Mouse (Mus musculus): Measurements from ENCODE around the gene Casc3. TPM values are rescaled to one million over a fixed set of nuclear protein-coding genes. Genes with fewer than 3 reads are reported as not detected.

Casc3 gene
- 10 to 100 TPM; 46.7 to 63.5 TPM for total RNA-seq (2021)

GRCm38 (mm10) chr11:98804605-98805004, at the start of gene Casc3:
Gene Casc3, plus strand, starts transcription at chr11:98804905.
- no peak for DNase-seq (ENCODE audit: low spot score in 2 of 2)

GRCm38 (mm10) chr11:98755726-98756380, 48.9 kb upstream of the Casc3 start:
- no peak for DNase-seq (ENCODE audit: low spot score in 2 of 2)
- intact Hi-C loops (cut with DNase I): no loop called here

More at GRCm38 (mm10) chr11:98804605-98805004, at the start of gene Casc3:
- intact Hi-C loops (cut with DNase I): no loop called here

- intact Hi-C loops (cut with DNase I): no loop called here
- no peak for DNase-seq (ENCODE audit: low spot score in 2 of 2)
Observed at GRCm38 (mm10) chr11:98756711-98757110, 48.0 kb upstream of the Casc3 start.

GRCm38 (mm10) chr11:98761939-98762338, 42.8 kb upstream of the Casc3 start:
- no peak for DNase-seq (ENCODE audit: low spot score in 2 of 2)
- intact Hi-C loops (cut with DNase I): loop anchor here (5.0 kb wide), 1 partner anchor 45 kb away; no protein-coding TSS in a partner anchor

GRCm38 (mm10) chr11:98762756-98763501, 41.8 kb upstream of the Casc3 start:
- peak; percentile 62 to 63 for DNase-seq (ENCODE audit: low spot score in 2 of 2)
- intact Hi-C loops (cut with DNase I): loop anchor here (5.0 kb wide), 1 partner anchor 46 kb away; no protein-coding TSS in a partner anchor

DNA sequence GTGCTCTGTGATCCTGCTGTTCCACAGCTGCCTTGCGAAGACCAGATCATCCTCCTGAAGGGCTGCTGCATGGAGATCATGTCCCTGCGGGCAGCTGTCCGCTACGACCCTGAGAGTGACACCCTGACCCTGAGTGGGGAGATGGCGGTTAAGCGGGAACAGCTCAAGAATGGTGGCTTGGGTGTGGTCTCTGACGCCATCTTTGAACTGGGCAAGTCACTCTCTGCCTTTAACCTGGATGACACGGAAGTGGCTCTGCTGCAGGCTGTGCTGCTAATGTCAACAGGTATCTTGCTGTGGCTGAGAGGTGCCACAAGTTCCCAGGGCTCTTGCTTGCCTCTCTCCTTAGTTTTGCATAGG, 41.2 kb upstream of the Casc3 start:
- no peak for DNase-seq (ENCODE audit: low spot score in 2 of 2)
- intact Hi-C loops (cut with DNase I): loop anchor here (5.0 kb wide), 1 partner anchor 46 kb away; no protein-coding TSS in a partner anchor

DNA sequence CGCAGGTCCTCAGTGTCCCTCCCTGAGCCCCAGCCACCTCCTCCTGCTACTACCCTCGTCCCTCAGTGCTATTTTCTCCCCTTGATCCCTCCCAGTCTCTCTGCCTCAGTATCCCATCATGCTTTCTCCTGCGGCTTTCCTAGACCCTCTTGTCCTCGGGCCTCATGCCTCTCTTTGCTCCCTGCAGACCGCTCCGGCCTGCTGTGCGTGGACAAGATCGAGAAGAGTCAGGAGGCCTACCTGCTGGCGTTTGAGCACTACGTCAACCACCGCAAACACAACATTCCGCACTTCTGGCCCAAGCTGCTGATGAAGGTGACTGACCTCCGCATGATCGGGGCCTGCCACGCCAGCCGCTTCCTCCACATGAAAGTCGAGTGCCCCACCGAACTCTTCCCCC, 40.6 kb upstream of the Casc3 start:
- intact Hi-C loops (cut with DNase I): loop anchor here (5.0 kb wide), 1 partner anchor 47 kb away; no protein-coding TSS in a partner anchor
- no peak for DNase-seq (ENCODE audit: low spot score in 2 of 2)

DNA sequence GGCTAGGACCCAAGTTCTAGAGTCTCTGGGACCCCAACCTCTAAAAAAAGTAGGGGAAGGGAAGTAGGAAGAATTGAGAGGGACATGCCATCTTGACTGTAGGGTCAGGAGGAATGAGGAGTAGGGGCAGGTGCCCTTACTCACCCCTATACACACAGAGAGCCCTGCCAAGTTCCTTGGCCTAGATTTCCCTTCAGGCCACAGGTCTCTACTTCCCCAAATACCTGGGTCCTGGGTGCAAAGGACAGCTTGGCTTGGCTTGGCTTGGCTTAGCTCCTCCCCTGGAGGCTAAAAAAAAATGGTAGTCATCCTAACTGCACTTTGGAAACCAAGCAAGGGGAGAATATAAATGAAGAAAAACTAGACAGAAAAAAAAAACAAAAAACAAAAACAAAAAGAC, 40.0 kb upstream of the Casc3 start:
- intact Hi-C loops (cut with DNase I): loop anchor here (5.0 kb wide), 1 partner anchor 47 kb away; no protein-coding TSS in a partner anchor
- DNase-seq (ENCODE audit: low spot score in 2 of 2): no peak

GRCm38 (mm10) chr11:98765421-98766309, 39.0 kb upstream of the Casc3 start:
- intact Hi-C loops (cut with DNase I): no loop called here
- no peak for DNase-seq (ENCODE audit: low spot score in 2 of 2)

DNA sequence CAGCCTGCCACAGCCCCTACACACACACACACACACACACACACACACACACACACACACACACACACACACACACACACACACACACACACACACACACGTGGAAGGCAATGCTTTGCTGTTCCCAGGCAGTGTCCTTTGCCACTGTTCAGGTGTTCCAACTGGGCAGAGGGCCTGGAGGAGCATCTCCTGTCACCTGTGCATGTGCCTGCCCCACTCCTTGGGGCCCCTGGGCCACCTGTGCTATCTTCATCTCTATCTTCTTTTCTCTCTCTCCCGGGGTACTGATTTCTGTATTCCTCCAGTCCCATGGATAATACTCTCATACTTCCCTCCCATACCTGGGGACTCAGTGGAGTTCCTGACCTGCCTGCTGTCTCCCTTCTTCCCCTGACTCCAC, 38.4 kb upstream of the Casc3 start:
- intact Hi-C loops (cut with DNase I): no loop called here
- peak in 1 of 2 experiments; percentile 13 for DNase-seq (ENCODE audit: low spot score in 2 of 2)

DNA sequence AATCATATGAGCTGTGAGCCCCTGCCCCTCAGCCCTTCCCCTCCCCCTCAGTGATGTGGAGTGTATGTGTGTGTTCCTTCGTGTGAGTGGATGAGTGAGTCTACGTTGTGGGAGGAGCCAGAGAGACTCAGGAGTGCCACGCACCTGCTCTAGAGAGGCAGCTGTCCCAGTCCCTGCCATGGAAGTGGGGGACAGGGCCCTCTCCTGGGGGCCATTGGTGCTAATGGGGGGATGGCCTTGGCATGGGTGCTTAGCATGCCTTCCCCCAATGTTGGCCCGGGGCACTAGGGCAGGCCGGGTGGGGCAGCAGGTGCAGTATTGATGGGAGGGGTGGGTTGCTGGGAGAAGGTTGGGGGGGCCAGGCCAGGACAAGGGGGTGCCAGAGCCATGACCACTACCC, 37.9 kb upstream of the Casc3 start:
- intact Hi-C loops (cut with DNase I): no loop called here
- DNase-seq (ENCODE audit: low spot score in 2 of 2): peak in 1 of 2 experiments; percentile 7

GRCm38 (mm10) chr11:98767276-98767675, 37.4 kb upstream of the Casc3 start:
- DNase-seq (ENCODE audit: low spot score in 2 of 2): peak; percentile 50 to 53
- intact Hi-C loops (cut with DNase I): no loop called here

DNA sequence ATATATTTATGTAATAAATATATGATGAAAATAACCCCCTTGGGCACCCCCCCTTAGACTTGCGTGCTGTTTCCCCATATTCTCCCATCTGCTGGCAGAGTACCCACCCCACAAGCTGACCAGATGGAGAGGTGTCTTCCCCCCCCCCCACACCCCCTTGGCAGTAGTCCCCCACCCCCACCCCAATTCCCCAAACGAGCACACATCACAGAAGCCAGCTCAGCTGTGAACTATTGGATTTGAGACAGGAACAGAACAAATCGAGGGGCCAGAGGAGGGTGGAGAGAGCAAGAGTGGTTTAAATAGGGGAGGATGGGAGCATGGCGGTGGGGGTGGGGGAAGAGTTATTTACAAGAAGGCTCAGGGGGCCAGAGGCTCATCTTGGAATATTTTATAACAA, 37.0 kb upstream of the Casc3 start:
- intact Hi-C loops (cut with DNase I): no loop called here
- peak in 1 of 2 experiments; percentile 26 for DNase-seq (ENCODE audit: low spot score in 2 of 2)

DNA sequence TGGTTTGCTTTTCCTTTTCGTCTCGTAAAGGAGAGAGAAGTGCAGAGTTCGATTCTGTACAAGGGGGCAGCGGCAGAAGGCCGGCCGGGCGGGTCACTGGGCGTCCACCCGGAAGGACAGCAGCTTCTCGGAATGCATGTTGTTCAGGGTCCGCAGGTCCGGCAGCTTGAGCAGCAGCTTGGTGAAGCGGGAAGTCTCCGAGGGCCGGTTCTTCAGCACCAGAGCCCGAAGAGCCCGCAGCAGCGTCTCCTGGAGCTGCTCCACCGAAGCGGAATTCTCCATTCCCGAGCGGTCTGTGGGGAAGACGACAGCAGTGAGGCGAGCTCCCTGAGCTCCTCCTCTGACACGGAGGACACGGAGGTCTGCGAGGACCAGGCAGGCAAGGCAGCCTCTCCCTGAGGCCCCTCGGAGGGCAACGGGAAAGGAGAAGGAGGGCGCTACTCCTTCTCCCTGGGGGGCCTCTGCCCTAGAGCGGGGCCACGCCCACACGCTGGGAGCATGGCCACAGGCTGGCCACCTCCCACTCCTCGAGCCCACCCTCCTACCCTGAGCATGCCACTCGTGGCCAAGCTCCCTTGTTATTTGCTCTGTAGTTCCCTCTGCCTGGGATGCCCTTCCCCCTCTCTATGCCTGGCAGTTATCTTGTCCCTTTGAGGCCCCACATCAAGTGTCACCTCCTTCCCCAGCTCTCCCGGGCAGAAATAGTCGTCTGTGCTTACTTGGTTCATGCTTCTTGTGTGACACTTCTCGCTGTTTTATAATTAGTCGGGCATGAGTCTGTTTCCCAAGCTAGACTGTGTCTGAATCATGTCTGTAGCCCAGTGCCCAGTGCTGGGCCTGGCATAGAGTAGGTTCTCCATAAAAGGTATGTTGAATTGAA, 36.3 kb upstream of the Casc3 start:
- peak; percentile 58 to 67 for DNase-seq (ENCODE audit: low spot score in 2 of 2)
- intact Hi-C loops (cut with DNase I): no loop called here

- no peak for DNase-seq (ENCODE audit: low spot score in 2 of 2)
- intact Hi-C loops (cut with DNase I): no loop called here
Observed at GRCm38 (mm10) chr11:98769007-98769954, 35.4 kb upstream of the Casc3 start.

DNA sequence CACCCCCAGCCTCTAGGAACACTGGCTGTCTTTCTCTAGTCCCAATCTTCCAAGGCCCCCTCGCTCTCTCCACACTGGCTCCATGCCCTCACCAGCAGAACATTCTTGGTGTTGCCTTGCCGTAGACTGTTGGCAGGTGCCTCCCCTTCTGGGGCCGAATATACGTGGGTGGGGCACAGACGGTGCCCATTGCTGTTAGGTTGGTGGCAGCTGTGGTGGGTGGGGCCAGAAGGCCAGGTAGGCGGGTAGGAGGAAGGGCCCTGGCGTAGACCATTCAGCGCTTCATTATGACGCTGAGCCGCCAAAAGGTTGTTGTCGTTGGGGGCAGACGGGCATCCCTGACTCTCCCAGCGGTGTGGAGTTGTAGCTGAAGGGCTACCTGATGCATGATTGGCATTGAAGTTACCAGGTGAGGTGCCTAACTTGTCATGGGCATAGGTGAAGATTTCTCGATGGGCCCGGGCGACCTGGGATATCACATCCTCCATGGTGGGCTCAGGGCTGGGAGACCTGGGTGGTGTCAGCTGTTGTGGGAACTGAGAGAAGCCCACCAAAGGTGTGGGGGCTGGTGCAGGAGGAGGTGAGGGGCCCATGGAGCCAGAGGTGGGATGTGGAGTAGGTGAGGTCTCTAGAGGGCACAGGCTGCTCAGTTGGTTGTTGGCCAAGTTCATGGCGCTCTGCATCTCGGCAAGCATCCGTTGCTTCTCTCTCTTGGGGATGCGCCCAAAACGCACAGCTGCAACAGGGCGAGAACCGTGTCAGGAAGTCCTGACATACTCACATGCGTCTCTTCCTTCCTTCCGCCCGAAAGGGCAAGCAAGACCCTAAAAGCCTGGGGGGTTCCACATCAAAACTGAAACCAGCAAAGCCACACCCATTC, 34.4 kb upstream of the Casc3 start:
- DNase-seq (ENCODE audit: low spot score in 2 of 2): peak; percentile 80 to 83
- intact Hi-C loops (cut with DNase I): no loop called here

- DNase-seq (ENCODE audit: low spot score in 2 of 2): peak in 1 of 2 experiments; percentile 31
- intact Hi-C loops (cut with DNase I): no loop called here
Observed at GRCm38 (mm10) chr11:98771131-98771530, 33.6 kb upstream of the Casc3 start.

Measured in left cerebral cortex, postnatal 36 days (tissue).